Mouse (Mus musculus) ovary, postnatal 14 days (tissue): Measurements from ENCODE around the gene Arhgef3.

Source experiments
- DNase-seq: peaks from one replicate; pipeline ENCODE4 v3.0.0; 2022; ENCODE audit warnings: low spot score

Arhgef3 gene

DNA sequence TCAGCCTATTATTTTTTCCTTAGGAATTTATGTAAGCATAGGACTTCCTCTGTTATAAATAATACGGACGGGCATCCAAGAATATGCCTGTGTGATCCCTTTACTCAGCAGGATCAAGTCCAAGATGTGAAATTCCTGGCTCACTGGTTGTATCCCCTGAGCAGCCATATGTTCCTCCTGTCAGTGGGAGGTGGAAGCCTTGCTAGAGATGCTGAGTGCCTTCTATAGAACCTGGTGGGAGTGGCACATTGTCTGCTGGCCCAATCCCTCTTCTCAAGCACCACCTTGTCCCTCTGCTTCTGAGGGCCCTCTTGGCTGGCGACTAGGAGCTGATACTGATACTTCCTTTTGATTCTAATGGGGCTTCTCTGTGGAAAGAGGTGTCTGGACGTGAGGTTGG lies 155.1 kb downstream of the Arhgef3 start:
- DNase-seq: no peak

- DNase-seq: no peak
Measured at GRCm38 (mm10) chr14:27270466-27270865, 155.8 kb downstream of the Arhgef3 start.

GRCm38 (mm10) chr14:27271371-27272071 lies 156.8 kb downstream of the Arhgef3 start:
- no peak for DNase-seq

DNA sequence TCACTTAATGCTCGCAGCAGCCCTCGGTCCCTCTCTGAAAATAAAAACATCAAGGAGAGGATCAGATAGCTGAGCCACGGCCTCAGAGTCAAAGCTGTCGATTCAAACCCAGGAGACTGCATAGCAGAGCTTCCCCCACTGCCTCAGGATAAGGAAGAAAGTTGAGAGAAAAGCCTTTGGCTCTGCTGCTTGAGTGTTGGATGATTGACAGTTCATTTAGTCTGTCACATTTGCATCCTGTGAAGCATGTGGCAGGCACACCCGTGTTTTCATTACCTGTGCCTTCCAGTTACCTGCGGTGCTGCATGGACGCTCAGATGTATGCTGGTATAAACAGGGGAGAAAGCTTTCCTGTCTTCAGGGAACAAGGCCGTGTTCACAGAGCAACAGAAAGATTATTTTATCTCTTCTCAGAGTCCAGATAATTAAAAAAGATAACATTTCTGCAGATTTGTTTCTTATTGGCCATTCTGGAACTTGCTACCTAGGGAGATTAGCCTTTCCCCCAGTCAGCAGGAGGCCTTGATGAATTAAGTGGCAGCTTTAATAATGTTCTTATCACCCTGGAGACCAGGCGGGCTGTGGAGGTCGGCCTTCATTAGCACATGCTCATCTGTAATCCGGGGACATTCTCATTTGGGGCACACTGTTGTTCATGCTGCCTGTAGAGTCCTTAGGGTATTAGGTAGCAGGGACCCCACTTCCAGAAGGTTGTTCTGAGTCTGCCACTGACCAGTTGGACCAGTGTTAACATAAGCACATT lies 157.6 kb downstream of the Arhgef3 start:
- no peak for DNase-seq

DNA sequence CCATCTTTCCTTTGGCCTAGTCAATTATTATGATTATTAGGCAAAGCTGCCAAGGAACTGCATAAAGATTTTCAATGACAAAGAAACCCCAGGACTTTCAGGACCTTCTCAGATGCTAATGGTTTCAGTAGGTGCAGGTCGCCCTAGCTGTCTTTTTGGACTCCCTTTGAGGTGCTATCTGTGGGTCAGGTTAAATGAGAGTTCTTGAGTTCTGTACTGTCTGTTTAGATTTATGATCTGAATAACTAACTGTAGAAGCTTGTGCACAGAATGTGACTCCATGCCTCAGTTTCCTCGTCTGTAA lies 158.1 kb downstream of the Arhgef3 start:
- no peak for DNase-seq

- DNase-seq: no peak
Measured at GRCm38 (mm10) chr14:27273169-27273568, 158.5 kb downstream of the Arhgef3 start.

DNA sequence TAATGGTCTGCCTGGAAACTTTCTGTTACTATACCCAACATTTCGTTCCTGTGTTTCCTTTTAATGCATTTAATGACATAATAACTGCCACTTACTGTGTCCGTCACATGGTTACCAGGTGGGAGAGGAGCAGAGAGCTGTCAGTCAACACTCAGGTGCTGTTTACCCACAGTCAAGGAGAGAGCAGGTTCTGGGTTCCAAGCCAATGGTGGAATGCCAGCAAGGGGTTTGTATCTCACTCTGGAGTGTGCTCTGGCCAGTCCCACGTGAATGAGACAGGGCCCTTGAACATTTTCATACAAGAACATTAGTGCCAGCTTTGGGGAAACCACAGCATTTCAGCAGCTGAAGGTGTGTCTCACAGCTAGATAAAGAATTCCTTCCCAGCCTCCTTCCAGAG lies 162.6 kb downstream of the Arhgef3 start:
- DNase-seq: no peak

GRCm38 (mm10) chr14:27280201-27280890 lies 165.6 kb downstream of the Arhgef3 start:
- no peak for DNase-seq

DNA sequence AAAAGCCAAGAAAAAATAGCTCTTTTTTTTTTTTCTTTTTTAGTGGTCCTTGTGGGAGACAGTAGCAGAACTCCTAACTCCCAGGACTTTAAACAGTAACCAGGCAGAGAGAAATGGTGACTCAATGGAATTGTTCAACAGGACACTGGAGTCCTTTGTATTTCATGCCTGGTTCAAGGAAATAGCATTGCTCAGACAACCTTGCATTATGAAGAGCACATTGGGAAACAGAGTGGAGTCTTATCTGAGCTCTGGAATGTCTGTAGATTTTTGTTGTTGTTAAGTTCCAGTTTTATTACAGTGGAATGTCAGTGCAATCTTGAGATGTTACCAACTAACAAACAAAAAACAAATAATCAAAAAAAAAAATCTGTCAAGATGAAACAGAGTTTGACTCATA lies 169.3 kb downstream of the Arhgef3 start:
- DNase-seq: no peak

DNA sequence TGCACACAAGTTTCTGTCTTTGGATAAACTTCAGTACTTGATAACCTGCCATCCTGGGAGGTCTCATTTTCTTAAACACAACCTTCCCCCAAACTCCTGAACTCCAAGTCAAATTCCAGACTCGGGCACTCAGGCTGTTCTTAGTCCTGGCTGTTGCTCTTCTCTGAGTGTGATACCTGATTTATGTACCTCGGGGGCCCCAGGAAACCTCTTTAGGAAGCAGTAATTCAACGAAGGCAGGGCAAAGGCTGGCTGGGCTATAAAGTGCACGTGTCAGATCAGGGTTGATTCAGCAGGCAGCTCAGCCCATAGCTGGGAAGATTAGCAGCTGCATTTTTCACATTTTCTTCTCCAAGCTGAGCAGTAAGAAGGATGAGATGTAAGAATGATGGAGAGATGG lies 171.5 kb downstream of the Arhgef3 start:
- no peak for DNase-seq

DNA sequence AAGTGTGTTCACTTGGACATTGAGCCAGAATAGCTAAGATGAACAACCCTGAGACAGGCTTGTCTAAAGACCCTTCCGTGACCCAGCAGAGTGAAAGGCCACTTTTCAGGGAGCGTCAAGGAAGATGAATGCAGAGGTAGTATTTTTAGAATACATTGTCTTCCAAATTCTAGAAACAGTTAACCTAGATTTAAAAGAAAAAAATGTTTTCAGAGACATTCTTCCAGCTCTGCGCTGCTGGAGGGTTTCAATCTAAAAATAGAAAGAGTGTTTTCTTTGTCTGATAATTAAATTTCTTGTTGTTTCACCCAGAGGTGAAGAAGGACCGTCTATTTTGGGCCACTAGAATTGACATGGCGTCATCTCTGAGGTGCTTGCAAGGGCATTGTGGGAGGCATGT lies 174.4 kb downstream of the Arhgef3 start:
- DNase-seq: no peak

GRCm38 (mm10) chr14:27292101-27292500 lies 177.4 kb downstream of the Arhgef3 start:
- no peak for DNase-seq

DNA sequence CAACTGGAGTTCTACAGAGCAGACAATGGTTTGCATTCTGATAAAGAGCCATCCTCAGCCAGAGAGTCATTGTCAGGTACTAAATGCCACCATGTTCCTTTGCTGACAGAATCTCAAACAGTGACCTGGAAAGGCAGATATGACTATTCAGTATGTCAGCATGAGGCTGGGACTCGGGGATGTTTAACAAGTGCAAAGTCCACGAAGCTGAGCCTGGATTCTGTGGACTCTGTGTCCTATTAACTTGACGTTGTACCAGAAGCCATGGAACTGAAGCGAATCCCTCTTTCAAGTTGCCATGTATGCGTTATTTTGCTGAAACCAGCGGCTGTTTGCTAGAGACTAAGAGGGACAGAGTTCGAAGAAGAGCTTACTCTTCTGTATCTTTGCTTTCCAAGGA lies 181.1 kb downstream of the Arhgef3 start:
- no peak for DNase-seq

DNA sequence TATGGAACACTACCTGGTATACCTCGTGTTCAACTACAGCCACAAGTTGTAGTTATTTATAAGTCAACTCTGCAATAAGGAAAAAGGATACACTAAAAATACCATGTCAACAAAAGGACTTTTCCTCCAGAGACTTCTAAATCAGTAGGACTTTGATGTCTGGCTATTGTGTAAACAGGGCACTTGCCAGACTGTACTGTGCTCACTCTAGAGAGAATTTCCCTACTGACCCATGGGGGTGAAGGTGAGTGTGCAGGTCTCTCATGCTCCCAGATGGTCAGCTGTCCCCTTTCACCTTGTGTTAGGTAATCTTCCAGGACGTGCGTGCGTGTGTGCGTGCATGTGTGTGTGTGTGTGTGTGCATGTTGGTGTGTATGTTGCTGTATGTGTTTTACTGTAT lies 182.3 kb downstream of the Arhgef3 start:
- no peak for DNase-seq

DNA sequence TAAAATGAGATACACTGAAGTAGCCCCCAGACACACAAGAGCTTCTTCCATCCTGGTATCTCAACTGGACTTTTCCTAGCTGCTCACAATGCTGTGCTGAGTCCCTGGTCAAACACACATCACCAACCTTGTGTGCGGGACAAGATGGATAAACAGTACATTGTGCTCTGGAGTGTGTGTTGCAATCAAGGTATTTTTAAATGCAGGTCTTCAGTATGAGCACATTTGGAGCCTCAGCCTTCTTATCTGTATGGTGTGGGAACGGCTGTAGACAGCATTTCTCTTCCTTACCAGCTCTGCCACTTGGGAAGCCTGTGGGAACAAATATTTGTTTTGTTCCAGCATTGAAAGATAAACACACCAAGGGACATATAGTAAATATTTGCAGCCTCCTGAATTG lies 184.2 kb downstream of the Arhgef3 start:
- DNase-seq: no peak

GRCm38 (mm10) chr14:27299705-27300104 lies 185.0 kb downstream of the Arhgef3 start:
- DNase-seq: no peak

DNA sequence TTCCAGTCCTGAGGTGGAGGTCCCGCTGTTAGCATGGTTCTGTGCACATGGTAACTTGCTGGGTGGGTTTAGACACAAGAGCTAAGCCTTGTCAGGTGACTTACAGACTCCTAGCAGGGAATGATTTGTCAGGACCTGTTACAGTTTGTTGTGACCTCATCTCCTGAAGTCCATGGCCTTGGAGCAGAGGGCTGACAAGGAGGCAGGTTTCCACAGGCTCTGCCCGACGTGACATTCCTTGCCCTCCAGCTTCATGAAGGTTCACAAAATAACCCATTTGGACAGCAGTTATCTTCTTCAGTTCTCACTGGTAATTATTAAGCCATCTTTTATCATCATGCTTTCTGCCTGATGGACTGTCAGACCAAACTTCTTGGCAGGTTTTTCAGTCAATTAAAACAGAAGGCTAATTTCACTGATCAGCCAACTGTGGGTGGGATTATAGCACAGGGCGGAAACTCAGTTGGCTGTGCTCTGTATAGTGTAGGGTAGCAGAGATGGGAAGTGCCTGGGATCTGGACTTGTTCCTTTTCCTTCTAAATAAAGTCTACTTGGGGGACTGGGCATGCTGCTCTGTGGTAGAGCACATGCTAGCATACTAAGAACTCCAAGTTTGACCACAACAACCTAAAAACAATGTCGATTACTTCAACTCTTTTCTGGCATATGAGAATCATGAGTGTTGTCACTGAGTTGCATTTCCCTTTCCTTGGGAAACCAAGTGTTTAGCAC lies 187.2 kb downstream of the Arhgef3 start:
- no peak for DNase-seq

DNA sequence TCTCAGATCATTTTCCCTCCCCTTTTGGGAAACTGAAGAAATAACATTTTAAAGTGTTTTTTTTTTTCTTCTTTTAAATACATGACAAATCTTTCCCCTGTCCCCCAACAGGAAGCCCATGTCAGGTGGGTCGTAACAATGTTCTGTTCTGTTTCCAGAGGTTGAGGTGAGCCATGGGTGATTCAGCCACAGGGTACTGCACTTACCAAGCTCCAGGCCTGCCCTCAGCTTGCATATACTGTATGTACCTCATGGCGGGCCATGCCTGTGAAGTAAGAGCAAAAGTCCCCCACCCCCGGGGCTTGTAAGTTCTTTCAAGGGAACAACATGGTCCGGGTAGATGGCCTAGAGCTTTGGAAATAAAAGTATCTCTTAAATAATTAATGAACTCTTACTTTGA lies 188.6 kb downstream of the Arhgef3 start:
- DNase-seq: no peak

GRCm38 (mm10) chr14:27304408-27304807 lies 189.7 kb downstream of the Arhgef3 start:
- no peak for DNase-seq

DNA sequence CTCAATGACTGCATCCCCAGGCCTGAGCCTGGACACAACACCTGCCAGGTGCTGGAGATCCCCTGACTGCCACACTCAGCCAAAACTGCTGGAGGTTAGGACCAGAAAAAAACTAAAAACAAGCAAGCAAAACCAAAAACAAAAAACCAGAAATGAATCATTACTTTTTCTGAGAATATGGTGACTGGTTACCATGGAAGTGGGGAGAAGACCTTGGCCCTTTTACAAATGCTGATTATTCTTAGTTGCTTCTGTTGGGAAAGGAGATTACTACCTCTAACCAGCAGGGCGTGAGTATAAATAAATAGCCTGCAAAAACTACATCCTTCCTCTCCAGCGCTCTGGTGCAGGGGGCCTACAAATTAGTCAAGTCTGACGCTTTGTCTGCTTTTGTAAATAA lies 194.1 kb downstream of the Arhgef3 start:
- DNase-seq: no peak

- DNase-seq: no peak
Measured at GRCm38 (mm10) chr14:27310559-27311242, 196.0 kb downstream of the Arhgef3 start.

GRCm38 (mm10) chr14:27312380-27312779 lies 197.7 kb downstream of the Arhgef3 start:
- DNase-seq: no peak
